Mouse (Mus musculus): ENCODE measurements around the gene Vezf1. TPM values are rescaled to one million over a fixed set of nuclear protein-coding genes. Genes with fewer than 3 reads are reported as not detected.

Gene Vezf1
- polyA plus RNA-seq, 1 experiment = 9.8 TPM

GRCm38 (mm10) chr11:88090293-88090692 lies 22.2 kb downstream of the Vezf1 start:
- no peak for DNase-seq (ENCODE audit: low read depth, low spot score)
- 72% methylated on average over 5 of the region's 5 CpGs for WGBS

GRCm38 (mm10) chr11:88091949-88092348 lies 23.9 kb downstream of the Vezf1 start:
- no peak for DNase-seq (ENCODE audit: low read depth, low spot score)
- 73% methylated on average over 1 of the region's 1 CpGs for WGBS

GRCm38 (mm10) chr11:88097173-88097572 lies 29.1 kb downstream of the Vezf1 start:
- WGBS = 35% methylated on average over 4 of the region's 4 CpGs
- DNase-seq (ENCODE audit: low read depth, low spot score) = no peak

GRCm38 (mm10) chr11:88098021-88098729 lies 30.1 kb downstream of the Vezf1 start, which contains the start of gene Cuedc1:
Gene Cuedc1, plus strand, starts transcription at chr11:88098058.
- no peak for DNase-seq (ENCODE audit: low read depth, low spot score)
- WGBS = 39% methylated on average over 17 of the region's 17 CpGs

- DNase-seq (ENCODE audit: low read depth, low spot score) = no peak
- WGBS = 1% methylated on average over 89 of the region's 95 CpGs
Measured at GRCm38 (mm10) chr11:88098787-88099598, 30.9 kb downstream of the Vezf1 start.

- WGBS = 4% methylated on average over 38 of the region's 38 CpGs
- DNase-seq (ENCODE audit: low read depth, low spot score) = no peak
Measured at GRCm38 (mm10) chr11:88099599-88100023, 31.5 kb downstream of the Vezf1 start.

GRCm38 (mm10) chr11:88100170-88100569 lies 32.1 kb downstream of the Vezf1 start:
- DNase-seq (ENCODE audit: low read depth, low spot score) = no peak
- WGBS = 57% methylated on average over 4 of the region's 4 CpGs

- 91% methylated on average over 19 of the region's 19 CpGs for WGBS
Measured at GRCm38 (mm10) chr11:88103214-88103941, 35.3 kb downstream of the Vezf1 start.

GRCm38 (mm10) chr11:88105494-88106291 lies 37.6 kb downstream of the Vezf1 start:
- 77% methylated on average over 6 of the region's 6 CpGs for WGBS
- DNase-seq (ENCODE audit: low read depth, low spot score) = no peak

More at GRCm38 (mm10) chr11:88103214-88103941, 35.3 kb downstream of the Vezf1 start:
- no peak for DNase-seq (ENCODE audit: low read depth, low spot score)

- 51% methylated on average over 8 of the region's 8 CpGs for WGBS
- no peak for DNase-seq (ENCODE audit: low read depth, low spot score)
Measured at GRCm38 (mm10) chr11:88106292-88106554, 38.1 kb downstream of the Vezf1 start.

- no peak for DNase-seq (ENCODE audit: low read depth, low spot score)
Measured at GRCm38 (mm10) chr11:88107365-88107764, 39.3 kb downstream of the Vezf1 start.

GRCm38 (mm10) chr11:88110031-88110594 lies 42.0 kb downstream of the Vezf1 start:
- no peak for DNase-seq (ENCODE audit: low read depth, low spot score)
- 63% methylated on average over 9 of the region's 9 CpGs for WGBS

More at GRCm38 (mm10) chr11:88107365-88107764, 39.3 kb downstream of the Vezf1 start:
- 53% methylated on average over 4 of the region's 4 CpGs for WGBS

- WGBS = 69% methylated on average over 13 of the region's 13 CpGs
- no peak for DNase-seq (ENCODE audit: low read depth, low spot score)
Measured at GRCm38 (mm10) chr11:88112078-88112477, 44.0 kb downstream of the Vezf1 start.

- WGBS = 89% methylated on average over 7 of the region's 7 CpGs
- no peak for DNase-seq (ENCODE audit: low read depth, low spot score)
Measured at GRCm38 (mm10) chr11:88112677-88113333, 44.7 kb downstream of the Vezf1 start.

- WGBS = 62% methylated on average over 6 of the region's 6 CpGs
- DNase-seq (ENCODE audit: low read depth, low spot score) = no peak
Measured at GRCm38 (mm10) chr11:88113543-88114271, 45.6 kb downstream of the Vezf1 start.

GRCm38 (mm10) chr11:88114871-88115301 lies 46.8 kb downstream of the Vezf1 start:
- DNase-seq (ENCODE audit: low read depth, low spot score) = no peak
- WGBS = 36% methylated on average over 8 of the region's 8 CpGs

GRCm38 (mm10) chr11:88116568-88116967 lies 48.5 kb downstream of the Vezf1 start:
- DNase-seq (ENCODE audit: low read depth, low spot score) = no peak
- WGBS = 73% methylated on average over 6 of the region's 6 CpGs
